ENCODE assay signal across 15 mouse cellular contexts in the genomic region with DNA sequence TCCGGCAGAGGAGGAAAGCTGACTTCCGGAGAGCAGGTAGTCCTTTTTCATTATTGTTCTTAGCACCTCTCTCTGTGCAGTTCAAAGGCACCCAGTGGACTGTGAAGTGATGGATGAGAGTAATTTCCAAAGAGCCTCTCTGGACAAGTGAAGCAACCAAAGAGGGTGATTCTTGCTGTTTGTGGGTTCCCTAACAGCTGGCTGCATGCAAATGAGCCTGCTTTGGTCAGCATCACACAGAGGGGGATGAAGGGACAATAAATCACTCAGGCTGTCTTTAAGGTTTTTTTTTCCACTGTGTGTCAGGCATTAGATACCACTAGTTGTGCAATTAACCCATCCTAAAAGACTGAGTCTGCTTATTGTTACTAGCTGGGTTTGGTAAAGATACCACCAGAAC.
"Had no signal": no experiment of that assay in that cellular context is flagged by ENCODE, and none has a peak within 500 bp of the region (broad histone marks: within the 10 kb centered on the region; RNA-seq: fewer than 3 reads in every experiment).

No protein-coding gene starts in this region.

- H3K4me2 ChIP-seq: kidney, embryonic 15.5 days; liver, embryonic 11.5 days; lung, embryonic 14.5 days; midbrain, embryonic 12.5 days had no signal

- H3K27ac ChIP-seq: kidney, embryonic 15.5 days; left cerebral cortex, adult 2 months; limb, embryonic 10.5 days; macrophage; midbrain, embryonic 12.5 days had no signal

- H3K27me3 ChIP-seq: kidney, embryonic 15.5 days; midbrain, embryonic 12.5 days had no signal

- H3K4me1 ChIP-seq: limb, embryonic 10.5 days; midbrain, embryonic 12.5 days had no signal

- H3K9me3 ChIP-seq: limb, embryonic 10.5 days; midbrain, embryonic 12.5 days had no signal

- H3K9ac ChIP-seq: kidney, embryonic 15.5 days; lung, embryonic 14.5 days; midbrain, embryonic 12.5 days had no signal

- DNase-seq: kidney, adult 11 months; kidney, postnatal 14 days; lung, embryonic 14.5 days; lung, postnatal 14 days; right cerebral cortex, postnatal 4 days; spleen, adult 18-20 months; thymus, adult 18-20 months; thymus, postnatal 25 days had no signal

- H3K4me3 ChIP-seq: kidney, embryonic 15.5 days; left cerebral cortex, adult 2 months; limb, embryonic 10.5 days; megakaryocyte, embryonic 14.5 days; midbrain, embryonic 12.5 days had no signal
